Mouse (Mus musculus) hindbrain, embryonic 10.5 days (tissue): ENCODE results near the gene Cd72. TPM values are rescaled to one million over a fixed set of nuclear protein-coding genes. Genes with fewer than 3 reads are reported as not detected.
A peak's percentile ranks its signal among the peaks of the same experiment; 100 is the strongest.

ENCODE experiments used
- DNase-seq: peaks from one replicate; pipeline ENCODE4 v3.0.0-alpha.2; 2017; ENCODE audit warnings: low spot score
- H3K27ac ChIP-seq: fragments of 300-500 bp; sonication (generic); 2 replicates; pipeline ENCODE4 v1.5.1; 2016; ENCODE audit warnings: mild to moderate bottlenecking, moderate library complexity
- H3K27me3 ChIP-seq: fragments of 300-500 bp; sonication (generic); 2 replicates; pipeline ENCODE4 v1.6.1; 2016; ENCODE audit warnings: mild to moderate bottlenecking; ENCODE audit not compliant: poor library complexity, insufficient read depth, severe bottlenecking
- H3K36me3 ChIP-seq: fragments of 300-500 bp; sonication (generic); 2 replicates; pipeline ENCODE4 v1.6.1; 2016; ENCODE audit warnings: mild to moderate bottlenecking, moderate library complexity
- H3K4me1 ChIP-seq: fragments of 300-500 bp; sonication (generic); replicated peaks from 2 replicates; pipeline ENCODE4 v1.6.1; 2016; ENCODE audit warnings: mild to moderate bottlenecking
- H3K4me3 ChIP-seq: fragments of 300-500 bp; sonication (generic); 2 replicates; pipeline ENCODE4 v1.5.1; 2016; ENCODE audit warnings: mild to moderate bottlenecking, moderate library complexity
- H3K9me3 ChIP-seq: fragments of 300-500 bp; sonication (generic); 2 replicates; pipeline ENCODE4 v1.6.1; 2016; ENCODE audit warnings: mild to moderate bottlenecking, moderate library complexity
- WGBS: fragments of 180-500 bp; shearing (Covaris S2); methylation state at CpG from one replicate; pipeline ENCODE4 v1.1.7; 2016; 5-methylcytosine and 5-hydroxymethylcytosine counted together
- polyA plus RNA-seq: library from polyadenylated mRNA; unstranded; fragments of >200 nt; fragmentation: Nextera tagmentation; extraction: Ambion mirVana; gene quantifications from 2 replicates; pipeline ENCODE4 v1.2.1, GENCODE M21; 2016

Gene Cd72
- polyA plus RNA-seq, 1 experiment from 2014 or later, result 2.4 TPM

GRCm38 (mm10) chr4:43442044-43442443 is 12.4 kb downstream of the Cd72 start:
- H3K36me3 ChIP-seq, result peaks cover 25% of the 10 kb centered on the region
- peak overlapping the region; percentile 91 for H3K4me3 ChIP-seq
- H3K27ac ChIP-seq, result peak overlapping the region; percentile 97
- peaks cover 16% of the 10 kb centered on the region for H3K4me1 ChIP-seq
- peak; percentile 99 for DNase-seq
- peaks cover 3% of the 10 kb centered on the region; the same call in 1 of the 2 replicates for H3K27me3 ChIP-seq
- WGBS, result under 1% methylated on average over 33 of the region's 33 CpGs
- H3K9me3 ChIP-seq, result no peaks in the 10 kb centered on the region

- 28% methylated on average over 4 of the region's 4 CpGs for WGBS
Measured at GRCm38 (mm10) chr4:43441639-43442038, 12.8 kb downstream of the Cd72 start, which contains the start of gene Tesk1. TSS of gene Tesk1 (plus strand) at chr4:43441939.

GRCm38 (mm10) chr4:43432832-43433231 is 21.6 kb downstream of the Cd72 start:
- no peak for DNase-seq
- Histone ChIP-seq H3K4me3 (no peak overlapping the region), H3K36me3 (no peaks in the 10 kb centered on the region), H3K27ac (no peak overlapping the region), H3K9me3 (no peaks in the 10 kb centered on the region), H3K27me3 (peaks cover 34% of the 10 kb centered on the region), H3K4me1 (peaks cover 18% of the 10 kb centered on the region)
- WGBS, result 90% methylated on average over 1 of the region's 1 CpGs

More at GRCm38 (mm10) chr4:43441639-43442038, 12.8 kb downstream of the Cd72 start, which contains the start of gene Tesk1:
- Histone ChIP-seq H3K9me3 (no peaks in the 10 kb centered on the region), H3K27me3 (peaks cover 3% of the 10 kb centered on the region; the same call in 1 of the 2 replicates), H3K36me3 (peaks cover 21% of the 10 kb centered on the region), H3K4me3 (peak within 1 kb of the TSS; percentile 91), H3K27ac (peak within 1 kb of the TSS; percentile 97), H3K4me1 (peaks cover 16% of the 10 kb centered on the region)
- DNase-seq, result no peak

GRCm38 (mm10) chr4:43431690-43432089 is 22.7 kb downstream of the Cd72 start:
- Histone ChIP-seq H3K27ac (peak overlapping the region; percentile 84), H3K4me1 (peaks cover 28% of the 10 kb centered on the region), H3K4me3 (no peak overlapping the region), H3K9me3 (no peaks in the 10 kb centered on the region), H3K27me3 (peaks cover 45% of the 10 kb centered on the region), H3K36me3 (0 out of 2 replicates have a peak, but pooled peaks cover 2% of the 10 kb centered on the region)
- WGBS, result 10% methylated on average over 4 of the region's 4 CpGs
- DNase-seq, result peak; percentile 84

- peaks cover 45% of the 10 kb centered on the region for H3K4me1 ChIP-seq
- peak within 1 kb of the TSS; percentile 29 for H3K4me3 ChIP-seq
- no peaks in the 10 kb centered on the region for H3K9me3 ChIP-seq
- DNase-seq, result peak; percentile 35
- peak within 1 kb of the TSS; percentile 71; the same call in 1 of the 2 replicates for H3K27ac ChIP-seq
- H3K36me3 ChIP-seq, result peaks cover 29% of the 10 kb centered on the region
- H3K27me3 ChIP-seq, result peaks cover 73% of the 10 kb centered on the region
- 6% methylated on average over 10 of the region's 10 CpGs for WGBS
Measured at GRCm38 (mm10) chr4:43428946-43429345, 25.5 kb downstream of the Cd72 start, which contains the start of gene Fam166b. TSS of gene Fam166b (minus strand) at chr4:43429134.

- Histone ChIP-seq H3K9me3 (no peaks in the 10 kb centered on the region), H3K27me3 (peaks cover 79% of the 10 kb centered on the region), H3K4me3 (peak overlapping the region; percentile 29; the same call in 1 of the 2 replicates), H3K36me3 (peaks cover 36% of the 10 kb centered on the region), H3K4me1 (peaks cover 45% of the 10 kb centered on the region), H3K27ac (peak overlapping the region; percentile 2; the same call in 1 of the 2 replicates)
- peak; percentile 12 for DNase-seq
- WGBS, result 23% methylated on average over 16 of the region's 16 CpGs
Measured at GRCm38 (mm10) chr4:43428180-43428861, 26.1 kb downstream of the Cd72 start.

GRCm38 (mm10) chr4:43427501-43428179 is 26.8 kb downstream of the Cd72 start:
- WGBS, result 19% methylated on average over 23 of the region's 23 CpGs
- Histone ChIP-seq H3K27me3 (peaks cover 86% of the 10 kb centered on the region), H3K36me3 (peaks cover 42% of the 10 kb centered on the region), H3K9me3 (no peaks in the 10 kb centered on the region), H3K4me3 (peak overlapping the region; percentile 26), H3K4me1 (peaks cover 45% of the 10 kb centered on the region), H3K27ac (no peak overlapping the region; the same call in 1 of the 2 replicates)
- DNase-seq, result peak; percentile 13

- Histone ChIP-seq H3K4me3 (no peak overlapping the region), H3K27me3 (peaks cover 95% of the 10 kb centered on the region), H3K4me1 (peaks cover 47% of the 10 kb centered on the region), H3K27ac (no peak overlapping the region), H3K9me3 (no peaks in the 10 kb centered on the region), H3K36me3 (peaks cover 54% of the 10 kb centered on the region)
- DNase-seq, result no peak
- 46% methylated on average over 10 of the region's 10 CpGs for whole genome bisulfite sequencing
Measured at GRCm38 (mm10) chr4:43426487-43426886, 27.9 kb downstream of the Cd72 start.

- Histone ChIP-seq H3K9me3 (no peaks in the 10 kb centered on the region), H3K27ac (peak overlapping the region; percentile 50), H3K4me3 (peak overlapping the region; percentile 38), H3K4me1 (peaks cover 49% of the 10 kb centered on the region), H3K27me3 (peaks cover 97% of the 10 kb centered on the region), H3K36me3 (peaks cover 56% of the 10 kb centered on the region)
- 16% methylated on average over 31 of the region's 31 CpGs for WGBS
- peak; percentile 25 for DNase-seq
Measured at GRCm38 (mm10) chr4:43425648-43426380, 28.6 kb downstream of the Cd72 start.

GRCm38 (mm10) chr4:43425197-43425596 is 29.2 kb downstream of the Cd72 start:
- no peaks in the 10 kb centered on the region for H3K9me3 ChIP-seq
- H3K36me3 ChIP-seq, result peaks cover 56% of the 10 kb centered on the region
- peaks cover 49% of the 10 kb centered on the region for H3K4me1 ChIP-seq
- peaks cover 90% of the 10 kb centered on the region for H3K27me3 ChIP-seq
- peak overlapping the region; percentile 38 for H3K4me3 ChIP-seq
- peak overlapping the region; percentile 50 for H3K27ac ChIP-seq
- no peak for DNase-seq
- 17% methylated on average over 14 of the region's 14 CpGs for WGBS

GRCm38 (mm10) chr4:43424072-43424471 is 30.4 kb downstream of the Cd72 start:
- Histone ChIP-seq H3K4me3 (no peak overlapping the region), H3K36me3 (peaks cover 57% of the 10 kb centered on the region), H3K27ac (no peak overlapping the region), H3K27me3 (peaks cover 79% of the 10 kb centered on the region), H3K9me3 (no peaks in the 10 kb centered on the region), H3K4me1 (peaks cover 49% of the 10 kb centered on the region)
- no peak for DNase-seq
- 84% methylated on average over 9 of the region's 9 CpGs for WGBS

- H3K9me3 ChIP-seq, result no peaks in the 10 kb centered on the region
- H3K36me3 ChIP-seq, result peaks cover 60% of the 10 kb centered on the region
- H3K27me3 ChIP-seq, result peaks cover 72% of the 10 kb centered on the region
- peaks cover 42% of the 10 kb centered on the region for H3K4me1 ChIP-seq
- H3K4me3 ChIP-seq, result no peak overlapping the region
- DNase-seq, result no peak
- H3K27ac ChIP-seq, result no peak overlapping the region
- 88% methylated on average over 20 of the region's 20 CpGs for WGBS
Measured at GRCm38 (mm10) chr4:43423267-43423934, 31.0 kb downstream of the Cd72 start.
